Mouse (Mus musculus) CD4-positive, CD25-positive, alpha-beta regulatory T cell, adult 2 months (primary cell): ENCODE measurements around the gene Slc35g1.
A peak's percentile ranks its signal among the peaks of the same experiment; 100 is the strongest.

Source experiments
- DNase-seq: peaks from one replicate; pipeline ENCODE4 v3.0.0-alpha.2; 2012; ENCODE audit warnings: low read depth, low spot score

The Slc35g1 gene

GRCm38 (mm10) chr19:38387835-38388234 is 7.9 kb upstream of the Slc35g1 start:
- DNase-seq: no peak

GRCm38 (mm10) chr19:38396633-38396970 is 822 bp downstream of the Slc35g1 start:
- no peak for DNase-seq

GRCm38 (mm10) chr19:38397004-38397403 is 1.2 kb downstream of the Slc35g1 start:
- DNase-seq: no peak

- no peak for DNase-seq
These were observed 3.2 kb downstream of the Slc35g1 start for GRCm38 (mm10) chr19:38398966-38399365.

GRCm38 (mm10) chr19:38400851-38401250 is 5.1 kb downstream of the Slc35g1 start:
- DNase-seq: peak; percentile 6

GRCm38 (mm10) chr19:38401416-38401815 is 5.6 kb downstream of the Slc35g1 start:
- peak; percentile 52 for DNase-seq

GRCm38 (mm10) chr19:38410357-38411056 is 14.7 kb downstream of the Slc35g1 start:
- no peak for DNase-seq

GRCm38 (mm10) chr19:38413861-38414260 is 18.1 kb downstream of the Slc35g1 start:
- DNase-seq: no peak

- no peak for DNase-seq
These were observed 23.1 kb downstream of the Slc35g1 start for GRCm38 (mm10) chr19:38418819-38419423.

- no peak for DNase-seq
These were observed 25.0 kb downstream of the Slc35g1 start for GRCm38 (mm10) chr19:38420751-38421295.

- peak; percentile 32 for DNase-seq
These were observed 25.7 kb downstream of the Slc35g1 start for GRCm38 (mm10) chr19:38421436-38421835.

- no peak for DNase-seq
These were observed 27.1 kb downstream of the Slc35g1 start for GRCm38 (mm10) chr19:38422926-38423325.

GRCm38 (mm10) chr19:38423884-38424283 is 28.1 kb downstream of the Slc35g1 start:
- DNase-seq: peak; percentile 23

GRCm38 (mm10) chr19:38424581-38424980 is 28.8 kb downstream of the Slc35g1 start:
- DNase-seq: no peak

GRCm38 (mm10) chr19:38429269-38429668 is 33.5 kb downstream of the Slc35g1 start:
- DNase-seq: peak; percentile 78

GRCm38 (mm10) chr19:38430475-38430874 is 34.7 kb downstream of the Slc35g1 start:
- DNase-seq: no peak

GRCm38 (mm10) chr19:38431326-38431725 is 35.5 kb downstream of the Slc35g1 start:
- DNase-seq: no peak

GRCm38 (mm10) chr19:38432021-38432420 is 36.2 kb downstream of the Slc35g1 start:
- DNase-seq: no peak

GRCm38 (mm10) chr19:38433381-38433780 is 37.6 kb downstream of the Slc35g1 start:
- no peak for DNase-seq

GRCm38 (mm10) chr19:38435221-38435620 is 39.4 kb downstream of the Slc35g1 start:
- no peak for DNase-seq

GRCm38 (mm10) chr19:38441860-38442259 is 46.1 kb downstream of the Slc35g1 start:
- no peak for DNase-seq

- no peak for DNase-seq
These were observed 50.0 kb downstream of the Slc35g1 start for GRCm38 (mm10) chr19:38445758-38446157.
